Mouse (Mus musculus) lung, embryonic 15.5 days (tissue): ENCODE measurements around the gene Flywch2. TPM values are rescaled to one million over a fixed set of nuclear protein-coding genes. Genes with fewer than 3 reads are reported as not detected.

ENCODE experiments used
- ATAC-seq: fragments of 200-750 bp; cut with Nextera tagmentation; 2 replicates; pipeline ENCODE4 v1.8.0; 2017; ENCODE audit warnings: moderate number of reproducible peaks, borderline replicate concordance; ENCODE audit not compliant: low FRiP score, low TSS enrichment; ENCODE audit errors: extremely low read depth
- H3K27ac ChIP-seq: fragments of 300-500 bp; sonication (generic); 2 replicates; pipeline ENCODE4 v1.5.1; 2015; ENCODE audit warnings: moderate library complexity, mild to moderate bottlenecking, inconsistent platforms
- H3K27me3 ChIP-seq: fragments of 300-500 bp; sonication (generic); 2 replicates; pipeline ENCODE4 v1.6.1; 2015; ENCODE audit warnings: inconsistent platforms
- H3K36me3 ChIP-seq: fragments of 300-500 bp; sonication (generic); 2 replicates; pipeline ENCODE4 v1.6.1; 2015; ENCODE audit warnings: inconsistent platforms
- H3K4me1 ChIP-seq: fragments of 300-500 bp; sonication (generic); 2 replicates; pipeline ENCODE4 v1.6.1; 2015; ENCODE audit warnings: inconsistent platforms
- H3K4me2 ChIP-seq: fragments of 300-500 bp; sonication (generic); 2 replicates; pipeline ENCODE4 v1.6.1; 2015; ENCODE audit warnings: inconsistent platforms, mild to moderate bottlenecking, moderate library complexity
- H3K4me3 ChIP-seq: fragments of 300-500 bp; sonication (generic); 2 replicates; pipeline ENCODE4 v1.5.1; 2015; ENCODE audit warnings: mild to moderate bottlenecking, inconsistent platforms
- H3K9ac ChIP-seq: fragments of 300-500 bp; sonication (generic); 2 replicates; pipeline ENCODE4 v1.6.1; 2015; ENCODE audit warnings: inconsistent platforms
- H3K9me3 ChIP-seq: fragments of 300-500 bp; sonication (generic); 2 replicates; pipeline ENCODE4 v1.6.1; 2016; ENCODE audit warnings: inconsistent platforms
- WGBS: fragments of 180-500 bp; shearing (Covaris S2); methylation state at CpG from one replicate; pipeline ENCODE4 v1.1.7; 2015; 5-methylcytosine and 5-hydroxymethylcytosine counted together
- polyA plus RNA-seq: library from polyadenylated mRNA; unstranded; fragments of >200 nt; fragmentation: Nextera tagmentation; extraction: Ambion mirVana; gene quantifications from 2 replicates; pipeline ENCODE4 v1.2.1, GENCODE M21; 2015

Flywch2 gene
- polyA plus RNA-seq, 1 experiment from 2014 or later = 28.4 TPM

DNA sequence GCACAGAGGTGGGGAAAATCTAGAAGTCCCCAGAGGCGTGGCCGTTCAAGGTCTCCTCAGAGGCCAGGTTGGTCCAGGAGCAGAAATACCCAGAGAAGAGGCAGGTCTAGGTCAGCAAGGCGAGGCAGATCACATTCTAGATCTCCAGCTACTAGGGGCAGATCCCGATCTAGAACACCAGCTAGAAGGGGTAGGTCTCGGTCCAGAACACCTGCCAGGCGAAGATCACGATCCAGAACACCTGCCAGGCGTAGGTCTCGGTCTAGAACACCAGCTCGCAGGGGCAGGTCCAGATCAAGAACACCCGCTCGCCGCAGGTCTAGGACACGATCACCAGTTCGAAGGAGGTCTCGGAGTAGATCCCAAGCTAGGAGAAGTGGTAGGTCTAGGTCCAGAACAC lies 29.8 kb upstream of the Flywch2 start:
- ATAC-seq = no peak
- H3K4me1 ChIP-seq = no peaks in the 10 kb centered on the region
- H3K9ac ChIP-seq = no peak overlapping the region
- H3K27me3 ChIP-seq = no peaks in the 10 kb centered on the region
- no peak overlapping the region for H3K4me2 ChIP-seq
- 98% methylated on average over 16 of the region's 16 CpGs for WGBS
- H3K4me3 ChIP-seq = no peak overlapping the region
- no peak overlapping the region for H3K27ac ChIP-seq
- H3K36me3 ChIP-seq = peaks cover 97% of the 10 kb centered on the region
- peaks cover 12% of the 10 kb centered on the region; the same call in 1 of the 2 replicates for H3K9me3 ChIP-seq

DNA sequence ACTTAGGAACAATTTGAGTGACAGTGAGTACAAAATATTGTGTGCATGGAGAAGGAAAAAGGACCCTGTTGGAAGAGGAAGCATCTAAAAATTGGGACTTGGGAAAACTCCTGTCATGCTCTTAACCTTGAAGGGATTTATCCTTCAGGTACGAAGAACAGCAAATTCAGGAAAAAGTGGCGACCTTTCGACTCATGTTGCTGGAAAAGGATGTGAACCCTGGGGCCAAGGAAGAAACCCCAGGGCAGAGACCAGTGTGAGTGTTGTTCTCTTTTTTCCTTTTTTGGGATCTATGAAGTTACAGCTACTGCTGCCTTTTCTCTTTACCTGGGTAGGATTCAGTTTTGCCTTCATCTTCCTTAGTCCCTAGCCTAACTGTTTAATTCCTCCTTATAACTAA lies 22.0 kb upstream of the Flywch2 start:
- Histone ChIP-seq H3K4me2 (no peak overlapping the region), H3K27ac (no peak overlapping the region), H3K27me3 (no peaks in the 10 kb centered on the region), H3K9me3 (no peaks in the 10 kb centered on the region), H3K4me1 (peaks cover 26% of the 10 kb centered on the region), H3K4me3 (no peak overlapping the region), H3K36me3 (peaks cover 63% of the 10 kb centered on the region), H3K9ac (no peak overlapping the region)
- ATAC-seq = no peak
- 89% methylated on average over 3 of the region's 3 CpGs for WGBS

DNA sequence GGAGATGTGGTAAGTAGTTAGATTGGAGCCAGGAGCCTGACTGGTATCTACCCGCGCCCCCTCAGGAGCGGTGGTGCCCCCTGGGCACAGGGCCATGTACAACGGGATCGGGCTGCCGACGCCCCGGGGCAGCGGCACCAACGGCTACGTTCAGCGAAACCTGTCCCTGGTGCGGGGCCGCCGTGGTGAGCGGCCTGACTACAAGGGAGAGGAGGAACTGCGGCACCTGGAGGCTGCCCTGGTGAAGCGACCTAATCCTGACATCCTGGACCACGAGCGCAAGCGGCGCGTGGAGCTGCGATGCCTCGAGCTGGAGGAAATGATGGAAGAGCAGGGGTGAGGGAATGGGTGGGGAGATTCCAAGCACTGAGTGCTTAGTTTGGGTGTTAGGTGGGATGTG lies 21.0 kb upstream of the Flywch2 start:
- no peak for ATAC-seq
- Histone ChIP-seq H3K4me3 (0 out of 2 replicates have a peak overlapping the region, but pooled peaks have one; percentile 11), H3K36me3 (peaks cover 52% of the 10 kb centered on the region), H3K9me3 (no peaks in the 10 kb centered on the region), H3K4me2 (peak overlapping the region; percentile 73), H3K4me1 (peaks cover 29% of the 10 kb centered on the region), H3K27me3 (no peaks in the 10 kb centered on the region), H3K27ac (no peak overlapping the region), H3K9ac (no peak overlapping the region)
- WGBS = 67% methylated on average over 25 of the region's 25 CpGs

DNA sequence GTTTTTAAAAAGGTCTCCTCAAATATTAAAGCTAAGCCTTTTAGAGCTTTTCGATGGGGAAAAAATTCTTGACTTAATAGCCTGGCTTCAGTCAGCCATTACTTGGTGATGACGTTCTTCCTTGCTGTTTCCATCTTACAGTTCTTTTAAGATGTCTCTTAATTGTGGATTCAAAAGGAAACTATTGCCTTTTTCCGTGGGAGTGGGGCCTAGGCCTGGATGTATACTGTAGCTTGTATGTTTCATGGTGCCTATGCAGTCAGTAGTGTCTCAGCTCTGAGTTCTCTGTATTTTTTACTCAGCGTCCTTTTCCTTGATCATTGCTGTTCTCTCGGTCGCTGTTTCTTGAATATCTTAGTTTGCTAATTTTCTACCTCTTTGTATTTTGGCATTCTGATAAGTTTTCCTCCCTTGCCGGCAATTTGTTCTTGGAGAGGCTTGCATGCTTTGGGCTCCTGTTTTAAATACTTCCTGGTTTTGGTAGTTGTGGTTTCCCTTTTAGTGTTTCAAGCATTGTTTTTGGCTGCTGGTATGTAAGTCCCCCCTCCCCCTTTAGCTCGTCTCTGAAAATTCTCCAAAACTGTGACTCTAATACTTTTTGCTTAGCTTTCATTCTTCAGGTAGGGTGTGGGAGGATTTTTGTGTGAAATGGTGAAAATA lies 18.7 kb upstream of the Flywch2 start:
- under 1% methylated on average over 8 of the region's 8 CpGs for WGBS
- Histone ChIP-seq H3K4me1 (peaks cover 29% of the 10 kb centered on the region), H3K27ac (0 out of 2 replicates have a peak overlapping the region, but pooled peaks have one; percentile 17), H3K4me2 (peak overlapping the region; percentile 73), H3K36me3 (peaks cover 29% of the 10 kb centered on the region), H3K9ac (peak overlapping the region; percentile 98), H3K27me3 (no peaks in the 10 kb centered on the region), H3K4me3 (peak overlapping the region; percentile 86), H3K9me3 (no peaks in the 10 kb centered on the region)
- no peak for ATAC-seq

DNA sequence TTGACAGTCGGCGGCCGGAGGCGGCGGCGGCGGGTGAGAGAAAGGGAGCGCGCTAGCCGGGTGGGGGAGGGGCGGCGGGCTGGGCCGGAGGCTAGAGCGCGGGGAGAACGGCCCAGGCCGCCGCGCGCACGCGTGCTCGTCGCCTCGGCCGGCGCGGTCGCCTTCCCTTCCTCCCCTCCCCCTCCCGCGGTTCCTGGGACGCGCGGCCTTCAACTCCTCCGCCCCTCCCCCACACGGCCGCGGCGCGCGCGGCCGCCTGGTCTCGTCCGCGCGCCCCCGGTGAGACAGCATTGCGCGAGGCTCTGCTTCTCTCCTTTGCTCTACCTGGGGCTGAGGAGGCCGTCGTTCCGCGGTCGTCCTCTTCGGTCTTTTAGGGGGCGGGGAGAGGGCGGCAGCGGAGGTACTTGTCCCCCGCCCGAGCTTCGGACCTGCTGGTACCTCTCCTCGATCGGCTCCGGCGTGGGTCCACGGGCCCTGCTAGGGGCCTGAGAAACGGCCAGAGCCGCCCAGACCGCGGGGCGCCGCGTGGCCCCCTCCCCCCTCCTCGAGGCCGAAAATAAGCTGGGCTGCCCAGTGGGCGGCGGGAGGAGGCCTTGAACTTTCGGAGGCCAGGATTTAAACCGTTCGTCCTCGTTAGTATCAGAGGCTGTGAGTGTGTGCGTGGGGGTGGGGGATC lies 17.6 kb upstream of the Flywch2 start:
- Histone ChIP-seq H3K36me3 (peaks cover 19% of the 10 kb centered on the region), H3K4me1 (peaks cover 29% of the 10 kb centered on the region), H3K9me3 (no peaks in the 10 kb centered on the region), H3K4me2 (peak overlapping the region; percentile 73), H3K9ac (peak overlapping the region; percentile 98), H3K27ac (peak overlapping the region; percentile 96), H3K27me3 (no peaks in the 10 kb centered on the region), H3K4me3 (peak overlapping the region; percentile 86)
- WGBS = 1% methylated on average over 69 of the region's 83 CpGs
- ATAC-seq = peak; percentile 65

DNA sequence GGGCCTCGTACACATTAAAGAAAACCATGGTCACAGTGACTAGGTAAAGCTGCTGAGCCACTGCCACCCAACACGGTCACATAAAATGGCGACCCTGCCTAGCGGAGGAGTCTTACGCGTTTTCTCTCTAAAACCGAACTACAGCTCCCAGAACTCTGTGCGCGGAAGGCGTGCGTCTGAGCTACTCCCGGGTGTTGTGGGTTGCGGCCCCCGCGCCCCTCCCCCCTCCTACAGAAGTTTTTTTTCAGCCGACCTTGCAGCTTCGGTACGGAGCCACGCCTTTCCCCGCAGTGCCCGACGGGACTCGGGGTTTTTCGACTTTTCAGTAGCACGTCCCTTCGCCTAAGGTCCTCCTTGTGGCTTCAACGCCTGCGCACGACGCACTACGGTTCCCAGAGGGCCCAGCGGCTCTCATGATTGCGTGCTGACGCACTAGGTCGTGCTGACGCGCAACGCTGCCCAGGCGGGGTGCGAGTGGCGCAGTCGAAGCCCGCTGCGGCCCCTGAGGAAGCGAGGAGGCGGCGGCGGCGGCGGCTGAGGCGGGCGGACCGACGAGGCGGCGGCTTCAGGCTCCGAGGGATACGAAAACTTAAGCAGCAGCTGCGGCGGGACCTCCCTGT lies 17.0 kb upstream of the Flywch2 start:
- Histone ChIP-seq H3K9me3 (no peaks in the 10 kb centered on the region), H3K27ac (peak overlapping the region; percentile 96), H3K27me3 (no peaks in the 10 kb centered on the region), H3K36me3 (peaks cover 12% of the 10 kb centered on the region), H3K9ac (peak overlapping the region; percentile 98), H3K4me3 (peak overlapping the region; percentile 86), H3K4me2 (peak overlapping the region; percentile 59), H3K4me1 (peaks cover 29% of the 10 kb centered on the region)
- WGBS = under 1% methylated on average over 60 of the region's 60 CpGs
- peak; percentile 99 for ATAC-seq

DNA sequence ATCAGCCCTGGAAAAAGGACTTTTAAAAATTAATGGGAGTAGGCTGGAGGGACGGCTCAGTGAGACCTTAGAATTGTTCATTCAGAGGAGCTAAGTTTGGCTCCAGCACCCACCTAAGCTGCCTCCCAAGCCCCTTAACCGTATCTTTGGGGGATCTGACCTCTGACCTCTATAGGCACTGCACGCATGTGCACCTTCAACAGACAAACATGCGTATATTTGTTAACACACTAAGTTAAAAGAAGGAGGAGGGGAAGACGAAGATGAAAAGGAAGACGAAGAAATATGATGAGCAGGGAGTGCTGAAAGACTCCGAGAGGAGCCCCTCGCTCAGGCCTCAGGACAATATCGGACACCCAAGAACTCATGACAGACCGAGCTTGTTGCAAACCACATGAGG lies 15.7 kb upstream of the Flywch2 start:
- no peaks in the 10 kb centered on the region for H3K27me3 ChIP-seq
- no peak overlapping the region for H3K27ac ChIP-seq
- no peak for ATAC-seq
- H3K4me1 ChIP-seq = peaks cover 22% of the 10 kb centered on the region
- H3K36me3 ChIP-seq = no peaks in the 10 kb centered on the region
- no peak overlapping the region for H3K9ac ChIP-seq
- WGBS = 90% methylated on average over 10 of the region's 10 CpGs
- no peak overlapping the region for H3K4me2 ChIP-seq
- no peak overlapping the region for H3K4me3 ChIP-seq
- H3K9me3 ChIP-seq = no peaks in the 10 kb centered on the region

DNA sequence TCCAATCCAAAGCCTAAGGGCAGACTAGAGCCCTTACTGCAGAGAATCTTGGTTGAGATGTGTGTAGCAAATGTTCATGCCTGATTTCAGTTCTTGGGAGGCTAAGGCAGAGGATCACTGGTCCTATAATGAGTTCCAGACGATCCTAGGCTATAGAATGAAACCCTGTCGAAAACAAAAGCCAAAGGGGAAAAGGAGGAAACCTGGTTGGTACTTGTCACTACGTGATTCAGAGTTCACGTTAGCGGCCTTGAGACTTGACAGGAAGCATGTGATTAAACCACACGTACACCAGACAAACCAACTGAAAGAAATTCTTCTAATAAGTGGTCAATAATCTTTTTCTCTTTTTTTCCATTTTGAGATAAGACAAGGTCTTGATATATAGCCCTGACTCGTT lies 11.4 kb upstream of the Flywch2 start:
- Histone ChIP-seq H3K36me3 (no peaks in the 10 kb centered on the region), H3K4me3 (no peak overlapping the region), H3K4me1 (peaks cover 2% of the 10 kb centered on the region; the same call in 1 of the 2 replicates), H3K4me2 (no peak overlapping the region), H3K9me3 (no peaks in the 10 kb centered on the region), H3K27ac (no peak overlapping the region), H3K27me3 (no peaks in the 10 kb centered on the region), H3K9ac (no peak overlapping the region)
- 65% methylated on average over 7 of the region's 7 CpGs for WGBS
- ATAC-seq = no peak

DNA sequence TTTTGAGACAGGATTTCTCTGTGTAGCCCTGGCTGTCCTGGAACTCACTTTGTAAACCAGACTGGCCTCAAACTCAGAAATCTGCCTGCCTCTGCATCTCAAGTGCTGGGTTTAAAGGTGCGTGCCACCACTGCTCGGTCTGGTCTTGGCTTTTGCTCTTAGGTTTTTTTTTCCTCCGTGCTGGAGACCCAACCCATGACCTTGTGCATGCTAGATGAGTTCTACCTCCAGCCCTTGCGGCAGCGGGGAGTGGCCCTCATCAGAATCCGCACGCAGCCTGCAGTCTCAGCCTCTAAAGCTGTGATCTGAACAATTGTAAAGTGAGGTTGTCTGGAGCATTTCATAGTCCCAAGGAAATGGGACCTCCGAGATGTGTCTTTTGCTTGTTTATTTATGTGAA lies 9.4 kb upstream of the Flywch2 start:
- H3K4me3 ChIP-seq = no peak overlapping the region
- no peak overlapping the region for H3K4me2 ChIP-seq
- ATAC-seq = no peak
- WGBS = 89% methylated on average over 8 of the region's 8 CpGs
- H3K9ac ChIP-seq = no peak overlapping the region
- H3K9me3 ChIP-seq = no peaks in the 10 kb centered on the region
- no peaks in the 10 kb centered on the region for H3K36me3 ChIP-seq
- no peaks in the 10 kb centered on the region for H3K27me3 ChIP-seq
- H3K4me1 ChIP-seq = peaks cover 8% of the 10 kb centered on the region
- H3K27ac ChIP-seq = no peak overlapping the region

DNA sequence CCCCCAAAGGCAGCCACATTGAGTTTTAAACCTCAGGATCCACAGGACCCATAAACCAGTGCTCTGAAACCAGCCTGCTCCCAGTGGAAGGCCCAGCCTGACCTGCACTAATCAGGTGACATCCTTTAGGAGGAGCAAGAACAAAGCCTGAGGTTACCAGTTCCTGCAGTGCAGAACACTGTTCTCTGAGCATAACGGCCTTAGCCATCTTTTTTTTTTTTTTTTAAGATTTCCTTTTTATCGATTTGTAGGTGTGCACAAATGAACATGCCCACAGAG lies 5.1 kb upstream of the Flywch2 start:
- Histone ChIP-seq H3K4me2 (peak overlapping the region; percentile 81), H3K9ac (no peak overlapping the region), H3K4me3 (peak overlapping the region; percentile 48), H3K4me1 (peaks cover 20% of the 10 kb centered on the region), H3K9me3 (no peaks in the 10 kb centered on the region), H3K27me3 (no peaks in the 10 kb centered on the region), H3K27ac (peak overlapping the region; percentile 81; the same call in 1 of the 2 replicates), H3K36me3 (no peaks in the 10 kb centered on the region)
- ATAC-seq = no peak
- 52% methylated on average over 2 of the region's 2 CpGs for WGBS

DNA sequence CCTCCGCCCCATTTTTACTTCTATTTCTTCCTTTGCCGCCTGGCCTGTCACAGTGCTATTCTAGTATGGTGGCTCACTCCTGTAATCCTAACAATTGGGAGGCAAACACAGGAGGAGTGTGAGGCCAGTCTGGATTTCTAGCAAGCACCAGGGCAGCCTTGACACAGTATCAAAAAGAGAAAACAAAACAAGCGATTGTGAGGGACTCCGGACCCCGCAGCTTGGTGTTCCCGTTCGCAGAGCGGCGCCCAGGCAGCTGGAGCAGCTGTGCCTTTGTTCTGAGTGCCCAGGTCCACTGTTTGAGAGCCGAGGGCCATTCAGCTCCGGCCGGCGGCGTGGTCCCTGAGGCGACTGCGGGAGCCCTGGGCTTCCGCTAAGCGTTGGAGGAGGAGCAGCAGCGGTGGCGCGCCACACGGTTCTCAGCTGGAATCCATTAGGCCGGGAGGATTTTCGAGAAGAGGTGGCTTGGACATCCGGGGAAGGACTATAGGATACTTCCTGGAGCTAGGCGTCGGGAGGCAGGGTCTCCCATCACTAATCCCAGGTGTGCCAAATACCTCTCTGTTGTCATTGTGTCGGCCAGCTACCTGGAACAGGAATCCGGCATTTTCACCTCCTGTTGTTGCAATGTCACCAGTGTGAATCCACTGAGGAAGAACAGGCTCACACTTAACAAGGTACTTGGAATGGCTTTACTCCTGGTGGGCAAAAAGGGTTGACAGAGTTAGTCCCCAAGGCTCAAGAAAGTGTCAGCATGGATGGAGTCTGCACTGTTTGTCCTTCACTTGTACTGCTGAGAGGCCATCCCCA lies 4.6 kb upstream of the Flywch2 start, which contains the start of gene Srrm2:
TSS of gene Srrm2 (plus strand) at position 264 of the 810 bp plus-strand sequence.
- peak within 1 kb of the TSS; percentile 81 for H3K4me2 ChIP-seq
- peak within 1 kb of the TSS; percentile 48 for H3K4me3 ChIP-seq
- H3K4me1 ChIP-seq = peaks cover 24% of the 10 kb centered on the region
- WGBS = 2% methylated on average over 29 of the region's 29 CpGs
- peak within 1 kb of the TSS; percentile 58 for H3K9ac ChIP-seq
- no peaks in the 10 kb centered on the region for H3K9me3 ChIP-seq
- H3K27me3 ChIP-seq = no peaks in the 10 kb centered on the region
- peak; percentile 68; the same call in 1 of the 2 replicates for ATAC-seq
- no peaks in the 10 kb centered on the region for H3K36me3 ChIP-seq
- H3K27ac ChIP-seq = peak within 1 kb of the TSS; percentile 81
